Mouse (Mus musculus) intestine, embryonic 14.5 days (tissue): ENCODE results near the gene Dcakd. TPM values are rescaled to one million over a fixed set of nuclear protein-coding genes. Genes with fewer than 3 reads are reported as not detected.

Experiments used
- ATAC-seq: fragments of 200-750 bp; cut with Nextera tagmentation; replicated peaks from 2 replicates; pipeline ENCODE4 v1.8.0; 2017; ENCODE audit warnings: low read depth, moderate number of reproducible peaks, moderate TSS enrichment, moderate library complexity; ENCODE audit not compliant: low FRiP score, low TSS enrichment
- DNase-seq: peaks from one replicate; pipeline ENCODE4 v3.0.0-alpha.2; 2018; ENCODE audit warnings: low spot score
- H3K27ac ChIP-seq: fragments of 300-500 bp; sonication (generic); 2 replicates; pipeline ENCODE4 v1.5.1; 2014; ENCODE audit warnings: low read depth, mild to moderate bottlenecking, control low read depth
- H3K27me3 ChIP-seq: fragments of 300-500 bp; sonication (generic); replicated peaks from 2 replicates; pipeline ENCODE4 v1.6.1; 2014; ENCODE audit warnings: low read length, control low read depth; ENCODE audit not compliant: control insufficient read depth, insufficient read depth
- H3K36me3 ChIP-seq: fragments of 300-500 bp; sonication (generic); 2 replicates; pipeline ENCODE4 v1.6.1; 2014; ENCODE audit warnings: low read length, control low read depth; ENCODE audit not compliant: control insufficient read depth, insufficient read depth
- H3K4me1 ChIP-seq: fragments of 300-500 bp; sonication (generic); replicated peaks from 2 replicates; pipeline ENCODE4 v1.6.1; 2014; ENCODE audit warnings: low read length, control low read depth, mixed read lengths; ENCODE audit not compliant: control insufficient read depth, insufficient read depth
- H3K4me2 ChIP-seq: fragments of 300-500 bp; sonication (generic); 2 replicates; pipeline ENCODE4 v1.6.1; 2014; ENCODE audit warnings: low read length
- H3K4me3 ChIP-seq: fragments of 300-500 bp; sonication (generic); 2 replicates; pipeline ENCODE4 v1.5.1; 2014; ENCODE audit warnings: low read depth, low read length, control low read depth, mixed read lengths
- H3K9ac ChIP-seq: fragments of 300-500 bp; sonication (generic); 2 replicates; pipeline ENCODE4 v1.6.1; 2014; ENCODE audit warnings: mild to moderate bottlenecking, low read length
- H3K9me3 ChIP-seq: fragments of 300-500 bp; sonication (generic); 2 replicates; pipeline ENCODE4 v1.6.1; 2016; ENCODE audit warnings: low read length, control low read depth; ENCODE audit not compliant: control insufficient read depth
- WGBS: fragments of 180-500 bp; shearing (Covaris S2); extraction: QIAGEN DNeasy Blood & Tissue Kit; methylation state at CpG from one replicate; pipeline ENCODE4 v1.1.7; 2014; 5-methylcytosine and 5-hydroxymethylcytosine counted together
- polyA plus RNA-seq: library from polyadenylated mRNA; unstranded; fragments of >200 nt; fragmentation: Nextera tagmentation; extraction: Ambion mirVana; gene quantifications from 2 replicates; pipeline ENCODE4 v1.2.1, GENCODE M21; 2014

Dcakd gene
- polyA plus RNA-seq, 1 experiment from 2014 or later = 164 TPM

GRCm38 (mm10) chr11:102972326-102972725 is 55.8 kb downstream of the Dcakd start:
- WGBS = 64% methylated on average over 1 of the region's 1 CpGs
- ATAC-seq = no peak
- DNase-seq = no peak
- no peak overlapping the region for H3K9ac ChIP-seq
- H3K9me3 ChIP-seq = no peaks in the 10 kb centered on the region
- H3K4me2 ChIP-seq = no peak overlapping the region
- H3K27me3 ChIP-seq = no peaks in the 10 kb centered on the region
- no peaks in the 10 kb centered on the region for H3K4me1 ChIP-seq
- H3K36me3 ChIP-seq = no peaks in the 10 kb centered on the region
- no peak overlapping the region for H3K27ac ChIP-seq
- no peak overlapping the region for H3K4me3 ChIP-seq

GRCm38 (mm10) chr11:102971604-102972003 is 56.5 kb downstream of the Dcakd start:
- no peaks in the 10 kb centered on the region for H3K27me3 ChIP-seq
- no peak overlapping the region for H3K4me3 ChIP-seq
- WGBS = 38% methylated on average over 5 of the region's 5 CpGs
- ATAC-seq (no peak), DNase-seq (no peak)
- no peaks in the 10 kb centered on the region for H3K4me1 ChIP-seq
- no peak overlapping the region for H3K9ac ChIP-seq
- H3K36me3 ChIP-seq = no peaks in the 10 kb centered on the region
- no peaks in the 10 kb centered on the region for H3K9me3 ChIP-seq
- no peak overlapping the region for H3K27ac ChIP-seq
- H3K4me2 ChIP-seq = no peak overlapping the region

DNA sequence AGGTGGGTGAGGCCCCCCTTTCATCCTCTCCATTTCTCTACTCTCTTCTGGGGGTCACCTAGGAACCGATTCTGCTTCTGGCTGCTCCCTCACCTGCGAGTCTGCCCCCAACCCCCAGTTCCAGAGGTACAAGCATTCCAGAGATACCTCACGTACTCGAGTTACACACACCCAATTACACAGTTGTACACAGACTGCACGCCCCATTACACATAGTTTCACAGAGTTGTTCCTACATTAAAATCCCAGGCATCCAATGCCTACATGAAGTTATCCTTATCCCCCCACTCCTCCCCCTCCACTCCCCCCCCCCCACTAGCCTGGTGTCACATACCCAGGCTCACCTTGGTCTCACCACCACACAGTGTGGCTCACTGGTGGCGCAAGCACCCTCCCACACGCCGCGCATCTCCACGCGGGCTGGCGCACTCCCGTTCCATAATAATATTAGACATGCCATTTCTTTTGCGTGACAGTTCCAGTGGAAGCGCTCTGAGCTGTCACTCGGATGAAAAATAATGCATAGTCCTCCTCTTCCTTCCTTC is 63.5 kb downstream of the Dcakd start:
- WGBS = 72% methylated on average over 16 of the region's 16 CpGs
- Histone ChIP-seq H3K9ac (no peak overlapping the region), H3K27ac (no peak overlapping the region), H3K4me1 (peaks cover 12% of the 10 kb centered on the region), H3K9me3 (no peaks in the 10 kb centered on the region), H3K27me3 (no peaks in the 10 kb centered on the region), H3K4me3 (no peak overlapping the region), H3K36me3 (no peaks in the 10 kb centered on the region), H3K4me2 (no peak overlapping the region)
- ATAC-seq (no peak), DNase-seq (no peak)

- peak overlapping the region; percentile 31 for H3K4me2 ChIP-seq
- H3K27me3 ChIP-seq = no peaks in the 10 kb centered on the region
- H3K9me3 ChIP-seq = no peaks in the 10 kb centered on the region
- no peaks in the 10 kb centered on the region for H3K36me3 ChIP-seq
- H3K27ac ChIP-seq = no peak overlapping the region; the same call in 1 of the 2 replicates
- 29% methylated on average over 24 of the region's 24 CpGs for WGBS
- H3K4me3 ChIP-seq = no peak overlapping the region
- peak overlapping the region; percentile 7; the same call in 1 of the 2 replicates for H3K9ac ChIP-seq
- peaks cover 12% of the 10 kb centered on the region for H3K4me1 ChIP-seq
- no peak for DNase-seq
- no peak for ATAC-seq
Observed at GRCm38 (mm10) chr11:102963855-102964546, 64.1 kb downstream of the Dcakd start.

- Histone ChIP-seq H3K9ac (peak overlapping the region; percentile 7; the same call in 1 of the 2 replicates), H3K27ac (peak overlapping the region; percentile 60), H3K4me3 (no peak overlapping the region), H3K4me2 (peak overlapping the region; percentile 31), H3K9me3 (no peaks in the 10 kb centered on the region), H3K4me1 (peaks cover 15% of the 10 kb centered on the region), H3K27me3 (no peaks in the 10 kb centered on the region), H3K36me3 (no peaks in the 10 kb centered on the region)
- 9% methylated on average over 16 of the region's 16 CpGs for WGBS
- 0 out of 2 replicates have a peak, but pooled peaks have one; percentile 24 for ATAC-seq
- DNase-seq = peak; percentile 64
Observed at GRCm38 (mm10) chr11:102963246-102963854, 64.8 kb downstream of the Dcakd start.

DNA sequence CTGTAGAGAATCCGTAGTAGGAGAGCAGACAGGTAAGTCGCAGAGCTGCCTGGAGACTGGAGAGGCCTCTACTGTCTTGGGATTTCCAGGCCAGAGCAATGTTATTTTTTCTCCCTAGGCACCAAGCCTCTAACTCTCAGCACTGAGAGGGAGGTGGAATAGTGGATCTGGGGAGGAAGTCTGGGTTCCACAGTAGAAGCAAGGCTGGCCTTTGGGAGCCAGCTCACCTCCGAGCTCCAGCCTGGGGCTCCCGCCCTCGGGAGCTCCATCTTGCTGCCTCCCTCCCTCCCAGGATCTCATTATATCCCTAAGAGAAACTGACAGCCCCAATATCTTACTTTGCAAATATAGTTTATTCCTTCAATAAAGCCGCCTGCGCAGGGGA is 65.3 kb downstream of the Dcakd start:
- WGBS = 36% methylated on average over 7 of the region's 7 CpGs
- Histone ChIP-seq H3K9me3 (no peaks in the 10 kb centered on the region), H3K9ac (no peak overlapping the region), H3K36me3 (no peaks in the 10 kb centered on the region), H3K4me1 (peaks cover 19% of the 10 kb centered on the region), H3K27me3 (no peaks in the 10 kb centered on the region), H3K4me3 (no peak overlapping the region), H3K27ac (peak overlapping the region; percentile 60), H3K4me2 (peak overlapping the region; percentile 31; the same call in 1 of the 2 replicates)
- DNase-seq (no peak), ATAC-seq (no peak)

DNA sequence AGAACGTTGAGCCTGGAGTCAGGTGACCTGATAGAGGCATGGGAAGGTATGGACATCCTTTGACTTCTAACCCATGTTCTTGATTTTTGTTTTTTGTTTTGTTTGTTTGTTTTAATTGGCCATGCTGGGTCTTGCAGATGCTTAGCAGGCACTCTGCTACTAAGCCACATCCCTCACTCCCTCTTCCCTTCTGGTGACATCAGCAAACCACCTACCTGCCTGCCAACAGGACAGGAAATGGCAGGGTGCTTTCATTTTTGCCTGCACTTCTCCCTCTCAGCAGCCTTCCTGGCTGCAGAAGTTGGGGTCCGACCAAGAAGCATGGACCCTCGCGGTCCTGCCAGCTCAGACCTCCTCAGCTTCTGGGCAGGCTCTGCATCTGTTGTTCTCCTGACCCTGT is 67.1 kb downstream of the Dcakd start:
- Histone ChIP-seq H3K4me2 (no peak overlapping the region), H3K9me3 (no peaks in the 10 kb centered on the region), H3K4me3 (no peak overlapping the region), H3K27ac (no peak overlapping the region), H3K4me1 (peaks cover 34% of the 10 kb centered on the region), H3K36me3 (no peaks in the 10 kb centered on the region), H3K9ac (no peak overlapping the region), H3K27me3 (no peaks in the 10 kb centered on the region)
- ATAC-seq = no peak
- WGBS = 89% methylated on average over 4 of the region's 4 CpGs
- no peak for DNase-seq

DNA sequence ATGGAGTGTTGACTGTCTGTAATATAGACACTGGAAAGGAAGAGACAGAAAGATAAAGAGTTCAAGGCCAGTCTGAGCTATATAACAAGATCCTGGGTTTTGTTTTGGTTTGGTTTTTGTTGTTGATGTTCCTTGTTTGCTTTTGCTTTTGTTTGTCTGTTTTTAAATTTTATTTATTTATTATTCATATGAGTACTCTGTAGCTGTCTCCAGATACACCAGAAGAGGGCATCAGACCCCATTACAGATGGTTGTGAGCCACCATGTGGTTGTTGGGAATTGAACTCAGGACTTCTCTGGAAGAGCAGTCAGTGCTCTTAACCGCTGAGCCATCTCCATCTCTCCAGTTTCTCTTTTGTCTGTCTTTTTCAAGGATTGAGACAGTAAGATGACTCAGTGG is 69.3 kb downstream of the Dcakd start:
- H3K27ac ChIP-seq = no peak overlapping the region
- H3K9ac ChIP-seq = no peak overlapping the region
- no peak overlapping the region for H3K4me3 ChIP-seq
- DNase-seq = no peak
- WGBS = 79% methylated on average over 1 of the region's 1 CpGs
- H3K9me3 ChIP-seq = no peaks in the 10 kb centered on the region
- H3K27me3 ChIP-seq = no peaks in the 10 kb centered on the region
- peaks cover 41% of the 10 kb centered on the region for H3K4me1 ChIP-seq
- ATAC-seq = no peak
- no peaks in the 10 kb centered on the region for H3K36me3 ChIP-seq
- no peak overlapping the region for H3K4me2 ChIP-seq
